Mouse (Mus musculus) lung, adult 18-20 months (tissue): ENCODE measurements around the gene Nacc2.
A peak's percentile ranks its signal among the peaks of the same experiment; 100 is the strongest.

ENCODE experiments used
- DNase-seq, 2 experiments: peaks; one replicate each; pipeline ENCODE4 v3.0.0; 2022; ENCODE audit warnings: mixed read lengths in 2 of 2

Gene Nacc2

GRCm38 (mm10) chr2:26091771-26092393 lies 31.1 kb downstream of the Nacc2 start:
- peak; percentile 14 to 29 for DNase-seq

GRCm38 (mm10) chr2:26090876-26091770 lies 31.9 kb downstream of the Nacc2 start:
- DNase-seq = peak in 1 of 2 experiments; percentile 8

GRCm38 (mm10) chr2:26089005-26089404 lies 34.0 kb downstream of the Nacc2 start:
- DNase-seq = no peak

GRCm38 (mm10) chr2:26086926-26087600 lies 36.0 kb downstream of the Nacc2 start:
- no peak for DNase-seq

- DNase-seq = no peak
Measured at GRCm38 (mm10) chr2:26086505-26086904, 36.5 kb downstream of the Nacc2 start.

GRCm38 (mm10) chr2:26082883-26083282 lies 40.1 kb downstream of the Nacc2 start:
- no peak for DNase-seq

- DNase-seq = no peak
Measured at GRCm38 (mm10) chr2:26080830-26081229, 42.2 kb downstream of the Nacc2 start.

- DNase-seq = no peak
Measured at GRCm38 (mm10) chr2:26079409-26079808, 43.6 kb downstream of the Nacc2 start.

GRCm38 (mm10) chr2:26077068-26077467 lies 46.0 kb downstream of the Nacc2 start:
- peak in 1 of 2 experiments; percentile 7 for DNase-seq

GRCm38 (mm10) chr2:26076121-26076520 lies 46.9 kb downstream of the Nacc2 start:
- no peak for DNase-seq

- no peak for DNase-seq
Measured at GRCm38 (mm10) chr2:26074551-26074950, 48.5 kb downstream of the Nacc2 start.

GRCm38 (mm10) chr2:26068592-26068991 lies 54.4 kb downstream of the Nacc2 start:
- no peak for DNase-seq

- no peak for DNase-seq
Measured at GRCm38 (mm10) chr2:26068175-26068574, 54.8 kb downstream of the Nacc2 start.

GRCm38 (mm10) chr2:26066527-26066926 lies 56.5 kb downstream of the Nacc2 start:
- no peak for DNase-seq

GRCm38 (mm10) chr2:26062742-26063427 lies 60.1 kb downstream of the Nacc2 start:
- no peak for DNase-seq

- no peak for DNase-seq
Measured at GRCm38 (mm10) chr2:26062241-26062640, 60.8 kb downstream of the Nacc2 start.

- DNase-seq = no peak
Measured at GRCm38 (mm10) chr2:26061018-26061666, 61.9 kb downstream of the Nacc2 start.

GRCm38 (mm10) chr2:26057053-26057452 lies 66.0 kb downstream of the Nacc2 start:
- no peak for DNase-seq

GRCm38 (mm10) chr2:26056226-26056625 lies 66.8 kb downstream of the Nacc2 start:
- DNase-seq = no peak

- DNase-seq = no peak
Measured at GRCm38 (mm10) chr2:26055747-26056102, 67.3 kb downstream of the Nacc2 start.

GRCm38 (mm10) chr2:26055046-26055746 lies 67.8 kb downstream of the Nacc2 start:
- DNase-seq = peak; percentile 63 to 75

- no peak for DNase-seq
Measured at GRCm38 (mm10) chr2:26052806-26053205, 70.2 kb downstream of the Nacc2 start.
